Mouse (Mus musculus) heart, postnatal 25 days (tissue): Measurements from ENCODE around the gene Gm5105. TPM values are rescaled to one million over a fixed set of nuclear protein-coding genes. Genes with fewer than 3 reads are reported as not detected.

Experiments
- total RNA-seq, 2 experiments: library from RNA; stranded (reverse); gene quantifications; 2 replicates each; pipeline ENCODE4 v1.2.3; 2021

Gene Gm5105
- total RNA-seq, 2 experiments from 2014 or later, result 1.3 to 1.8 TPM

Other genes with a start within 250 kb of the Gm5105 start
- 10 to 100 TPM; 58.3 to 61.6 TPM for gene H2afz, start 202.9 kb downstream of the Gm5105 start, total RNA-seq
- gene Dnajb14, start 199.7 kb downstream of the Gm5105 start, total RNA-seq, result 10 to 100 TPM; 10.7 to 10.8 TPM
- 10 to 100 TPM; 92.8 to 96.6 TPM for gene Lamtor3, start 148.9 kb downstream of the Gm5105 start, total RNA-seq
- gene Dapp1, start 85.8 kb downstream of the Gm5105 start, total RNA-seq, result 1 to 10 TPM; 4.1 to 5.3 TPM
- gene 1110002E22Rik, start 2.3 kb downstream of the Gm5105 start, total RNA-seq, result 10 to 100 TPM; 62.6 to 64.4 TPM
- gene Trmt10a, start 76.1 kb upstream of the Gm5105 start, total RNA-seq, result 1 to 10 TPM; 2.3 to 2.5 TPM
- gene Mttp, start 77.6 kb upstream of the Gm5105 start, total RNA-seq, result 1 to 10 TPM; 4.8 to 5.9 TPM
- gene 4930579F01Rik, start 126.4 kb upstream of the Gm5105 start, total RNA-seq, result not detected
- under 1 TPM; 0.08 to 0.14 TPM for gene Adh7, start 150.4 kb upstream of the Gm5105 start, total RNA-seq
- 10 to 100 TPM; 25.6 to 40.3 TPM for gene Adh1, start 193.6 kb upstream of the Gm5105 start, total RNA-seq
- not detected for gene Adh6a, start 245.9 kb upstream of the Gm5105 start, total RNA-seq